Mouse (Mus musculus): Measurements from ENCODE around the gene Wnt6. TPM values are rescaled to one million over a fixed set of nuclear protein-coding genes. Genes with fewer than 3 reads are reported as not detected.
"Not testable (repeated sequence)": the region's sequence is repeated elsewhere in the genome, so short reads cannot be mapped to it uniquely, and the experiment has no call there.

Gene Wnt6
- total and polyA plus RNA-seq, 2 experiments from 2014 or later: 0.11 to 0.88 TPM

- Histone ChIP-seq H3K9ac (replicated peaks; ENCODE audit: low read depth, low read length) (no peak overlapping the region), H3K36me3 (replicated peaks; ENCODE audit: control insufficient read depth, insufficient read depth, low read length) (no peaks in the 10 kb centered on the region), H3K4me2 (ENCODE audit: low read depth, low read length) (peak overlapping the region; percentile 45), H3K9me3 (replicated peaks; ENCODE audit: control insufficient read depth, low read length) (no peaks in the 10 kb centered on the region), H3K27ac (ENCODE audit: low read depth) (no peak overlapping the region), H3K4me1 (ENCODE audit: control insufficient read depth, insufficient read depth) (no peaks in the 10 kb centered on the region), H3K27me3 (ENCODE audit: control insufficient read depth, insufficient read depth, low read length) (peaks cover 83% of the 10 kb centered on the region), H3K4me3 (ENCODE audit: low read depth, low read length) (peak overlapping the region; percentile 15)
- TF ChIP-seq CTCF (IDR thresholded peaks at IDR 0.05; ENCODE audit: low read depth) (peak; percentile 30), EP300 (IDR thresholded peaks at IDR 0.05; ENCODE audit: low read depth) (no peak)
- WGBS: 1% methylated on average over 34 of the region's 38 CpGs
- ATAC-seq (ENCODE audit: insufficient read depth, low read depth): 0 out of 2 replicates have a peak, but pooled peaks have one; percentile 5
- DNase-seq (ENCODE audit: low spot score): no peak
These were observed 34.9 kb downstream of the Wnt6 start for GRCm38 (mm10) chr1:74806360-74807311.

- no peak overlapping the region for H3K4me3 ChIP-seq (ENCODE audit: low read depth, low read length)
- ATAC-seq (ENCODE audit: insufficient read depth, low read depth): no peak
- WGBS: 12% methylated on average over 23 of the region's 23 CpGs
These were observed 35.9 kb downstream of the Wnt6 start for GRCm38 (mm10) chr1:74807551-74808071.

GRCm38 (mm10) chr1:74808078-74808477 is 36.4 kb downstream of the Wnt6 start:
- Histone ChIP-seq H3K36me3 (replicated peaks; ENCODE audit: control insufficient read depth, insufficient read depth, low read length) (no peaks in the 10 kb centered on the region), H3K4me1 (ENCODE audit: control insufficient read depth, insufficient read depth) (no peaks in the 10 kb centered on the region), H3K4me3 (ENCODE audit: low read depth, low read length) (no peak overlapping the region), H3K9ac (replicated peaks; ENCODE audit: low read depth, low read length) (no peak overlapping the region), H3K27me3 (ENCODE audit: control insufficient read depth, insufficient read depth, low read length) (peaks cover 68% of the 10 kb centered on the region), H3K4me2 (ENCODE audit: low read depth, low read length) (peak overlapping the region; percentile 13; the same call in 1 of the 2 replicates), H3K9me3 (replicated peaks; ENCODE audit: control insufficient read depth, low read length) (no peaks in the 10 kb centered on the region), H3K27ac (ENCODE audit: low read depth) (no peak overlapping the region)
- TF ChIP-seq EP300 (IDR thresholded peaks at IDR 0.05; ENCODE audit: low read depth) (no peak), CTCF (IDR thresholded peaks at IDR 0.05; ENCODE audit: low read depth) (peak; percentile 93)
- DNase-seq (ENCODE audit: low spot score): peak; percentile 87
- WGBS: under 1% methylated on average over 16 of the region's 16 CpGs
- ATAC-seq (ENCODE audit: insufficient read depth, low read depth): peak; percentile 81

More at GRCm38 (mm10) chr1:74807551-74808071, 35.9 kb downstream of the Wnt6 start:
- Histone ChIP-seq H3K9ac (replicated peaks; ENCODE audit: low read depth, low read length) (no peak overlapping the region), H3K9me3 (replicated peaks; ENCODE audit: control insufficient read depth, low read length) (no peaks in the 10 kb centered on the region), H3K4me2 (ENCODE audit: low read depth, low read length) (no peak overlapping the region), H3K36me3 (replicated peaks; ENCODE audit: control insufficient read depth, insufficient read depth, low read length) (no peaks in the 10 kb centered on the region), H3K27me3 (ENCODE audit: control insufficient read depth, insufficient read depth, low read length) (peaks cover 73% of the 10 kb centered on the region), H3K4me1 (ENCODE audit: control insufficient read depth, insufficient read depth) (no peaks in the 10 kb centered on the region), H3K27ac (ENCODE audit: low read depth) (no peak overlapping the region)
- no peak for DNase-seq (ENCODE audit: low spot score)
- TF ChIP-seq EP300 (IDR thresholded peaks at IDR 0.05; ENCODE audit: low read depth) (no peak), CTCF (IDR thresholded peaks at IDR 0.05; ENCODE audit: low read depth) (no peak)

GRCm38 (mm10) chr1:74809007-74809406 is 37.3 kb downstream of the Wnt6 start:
- ATAC-seq (ENCODE audit: insufficient read depth, low read depth): no peak
- no peak overlapping the region for H3K9ac ChIP-seq (replicated peaks; ENCODE audit: low read depth, low read length)
- 53% methylated on average over 10 of the region's 10 CpGs for WGBS
- H3K4me2 ChIP-seq (ENCODE audit: low read depth, low read length): no peak overlapping the region
- H3K4me1 ChIP-seq (ENCODE audit: control insufficient read depth, insufficient read depth): no peaks in the 10 kb centered on the region
- DNase-seq (ENCODE audit: low spot score): no peak
- no peaks in the 10 kb centered on the region for H3K9me3 ChIP-seq (replicated peaks; ENCODE audit: control insufficient read depth, low read length)
- no peak overlapping the region for H3K4me3 ChIP-seq (ENCODE audit: low read depth, low read length)
- H3K27ac ChIP-seq (ENCODE audit: low read depth): no peak overlapping the region
- peaks cover 59% of the 10 kb centered on the region for H3K27me3 ChIP-seq (ENCODE audit: control insufficient read depth, insufficient read depth, low read length)
- TF ChIP-seq EP300 (IDR thresholded peaks at IDR 0.05; ENCODE audit: low read depth): no peak
- TF ChIP-seq CTCF (IDR thresholded peaks at IDR 0.05; ENCODE audit: low read depth): peak; percentile 14; the same call in 1 of the 2 replicates
- H3K36me3 ChIP-seq (replicated peaks; ENCODE audit: control insufficient read depth, insufficient read depth, low read length): no peaks in the 10 kb centered on the region

GRCm38 (mm10) chr1:74814931-74815647 is 43.4 kb downstream of the Wnt6 start:
- H3K36me3 ChIP-seq (replicated peaks; ENCODE audit: control insufficient read depth, insufficient read depth, low read length): no peaks in the 10 kb centered on the region
- ATAC-seq (ENCODE audit: insufficient read depth, low read depth): no peak
- no peak overlapping the region for H3K4me2 ChIP-seq (ENCODE audit: low read depth, low read length)
- H3K9me3 ChIP-seq (replicated peaks; ENCODE audit: control insufficient read depth, low read length): no peaks in the 10 kb centered on the region
- TF ChIP-seq CTCF (IDR thresholded peaks at IDR 0.05; ENCODE audit: low read depth): no peak
- no peak for TF ChIP-seq EP300 (IDR thresholded peaks at IDR 0.05; ENCODE audit: low read depth)
- H3K4me3 ChIP-seq (ENCODE audit: low read depth, low read length): no peak overlapping the region
- H3K27ac ChIP-seq (ENCODE audit: low read depth): no peak overlapping the region
- peaks cover under 1% of the 10 kb centered on the region; the same call in 1 of the 2 replicates for H3K27me3 ChIP-seq (ENCODE audit: control insufficient read depth, insufficient read depth, low read length)
- 57% methylated on average over 9 of the region's 9 CpGs for WGBS
- peaks cover 5% of the 10 kb centered on the region for H3K4me1 ChIP-seq (ENCODE audit: control insufficient read depth, insufficient read depth)
- DNase-seq (ENCODE audit: low spot score): no peak
- H3K9ac ChIP-seq (replicated peaks; ENCODE audit: low read depth, low read length): no peak overlapping the region

GRCm38 (mm10) chr1:74815965-74816364 is 44.3 kb downstream of the Wnt6 start:
- not testable (repeated sequence) for H3K36me3 ChIP-seq (replicated peaks; ENCODE audit: control insufficient read depth, insufficient read depth, low read length); H3K9ac ChIP-seq (replicated peaks; ENCODE audit: low read depth, low read length); H3K27ac ChIP-seq (ENCODE audit: low read depth); ATAC-seq (ENCODE audit: insufficient read depth, low read depth); H3K4me2 ChIP-seq (ENCODE audit: low read depth, low read length); DNase-seq (ENCODE audit: low spot score); H3K4me1 ChIP-seq (ENCODE audit: control insufficient read depth, insufficient read depth); H3K4me3 ChIP-seq (ENCODE audit: low read depth, low read length); H3K9me3 ChIP-seq (replicated peaks; ENCODE audit: control insufficient read depth, low read length); H3K27me3 ChIP-seq (ENCODE audit: control insufficient read depth, insufficient read depth, low read length)
- 93% methylated on average over 6 of the region's 6 CpGs for WGBS

Measured in heart, postnatal 0 days (tissue).